Mouse (Mus musculus) spleen, postnatal 14 days (tissue): ENCODE measurements around the gene Samd5.

Source experiments
- DNase-seq, 2 experiments: peaks; one replicate each; pipeline ENCODE4 v3.0.0; 2021 to 2022; ENCODE audit warnings: low spot score in 2 of 2

The Samd5 gene

GRCm38 (mm10) chr10:9650050-9650825 is 24.8 kb downstream of the Samd5 start:
- no peak for DNase-seq

GRCm38 (mm10) chr10:9648464-9648863 is 26.5 kb downstream of the Samd5 start:
- no peak for DNase-seq

- DNase-seq: no peak
These were observed 27.3 kb downstream of the Samd5 start for GRCm38 (mm10) chr10:9647741-9648140.

GRCm38 (mm10) chr10:9646391-9646790 is 28.6 kb downstream of the Samd5 start:
- DNase-seq: no peak

GRCm38 (mm10) chr10:9643531-9643930 is 31.5 kb downstream of the Samd5 start:
- DNase-seq: no peak

GRCm38 (mm10) chr10:9642077-9642476 is 32.9 kb downstream of the Samd5 start:
- no peak for DNase-seq

GRCm38 (mm10) chr10:9640678-9641077 is 34.3 kb downstream of the Samd5 start:
- no peak for DNase-seq

GRCm38 (mm10) chr10:9640056-9640455 is 35.0 kb downstream of the Samd5 start:
- DNase-seq: no peak

GRCm38 (mm10) chr10:9625356-9625755 is 49.7 kb downstream of the Samd5 start:
- DNase-seq: no peak

GRCm38 (mm10) chr10:9621926-9622688 is 52.9 kb downstream of the Samd5 start:
- no peak for DNase-seq

- DNase-seq: no peak
These were observed 54.0 kb downstream of the Samd5 start for GRCm38 (mm10) chr10:9621055-9621454.

GRCm38 (mm10) chr10:9615009-9615408 is 60.0 kb downstream of the Samd5 start:
- no peak for DNase-seq

GRCm38 (mm10) chr10:9608854-9609253 is 66.2 kb downstream of the Samd5 start:
- no peak for DNase-seq

- no peak for DNase-seq
These were observed 67.9 kb downstream of the Samd5 start for GRCm38 (mm10) chr10:9607155-9607554.

- DNase-seq: no peak
These were observed 69.4 kb downstream of the Samd5 start for GRCm38 (mm10) chr10:9605635-9606034.

- DNase-seq: no peak
These were observed 71.7 kb downstream of the Samd5 start for GRCm38 (mm10) chr10:9603290-9603689.

GRCm38 (mm10) chr10:9602845-9603244 is 72.2 kb downstream of the Samd5 start:
- DNase-seq: no peak

- no peak for DNase-seq
These were observed 72.6 kb downstream of the Samd5 start for GRCm38 (mm10) chr10:9602389-9602788.

- DNase-seq: no peak
These were observed 78.8 kb downstream of the Samd5 start for GRCm38 (mm10) chr10:9596228-9596627.

GRCm38 (mm10) chr10:9594666-9595065 is 80.3 kb downstream of the Samd5 start:
- no peak for DNase-seq

- no peak for DNase-seq
These were observed 84.4 kb downstream of the Samd5 start for GRCm38 (mm10) chr10:9590606-9591005.

GRCm38 (mm10) chr10:9586328-9586727 is 88.7 kb downstream of the Samd5 start:
- DNase-seq: no peak

- DNase-seq: no peak
These were observed 95.6 kb downstream of the Samd5 start for GRCm38 (mm10) chr10:9579374-9579773.
